Mouse (Mus musculus) liver, postnatal 0 days (tissue): ENCODE measurements around the gene Mgam. TPM values are rescaled to one million over a fixed set of nuclear protein-coding genes. Genes with fewer than 3 reads are reported as not detected.
"Not testable (repeated sequence)": the region's sequence is repeated elsewhere in the genome, so short reads cannot be mapped to it uniquely, and the experiment has no call there.

ENCODE experiments used
- ATAC-seq: fragments of 200-750 bp; cut with Nextera tagmentation; 2 replicates; pipeline ENCODE4 v1.8.0; 2017; ENCODE audit warnings: mild to moderate bottlenecking, moderate library complexity
- DNase-seq: peaks from one replicate; pipeline ENCODE4 v3.0.0-alpha.2; 2016
- H3K27ac ChIP-seq: fragments of 300-500 bp; sonication (generic); 2 replicates; pipeline ENCODE4 v1.5.1; 2014; ENCODE audit warnings: antibody characterized with exemption, moderate library complexity, mild to moderate bottlenecking, low read depth
- H3K27me3 ChIP-seq: fragments of 300-500 bp; sonication (generic); 2 replicates; pipeline ENCODE4 v1.6.1; 2014; ENCODE audit warnings: low read length, control low read depth, mixed read lengths; ENCODE audit not compliant: insufficient read depth
- H3K36me3 ChIP-seq: fragments of 300-500 bp; sonication (generic); replicated peaks from 2 replicates; pipeline ENCODE4 v1.6.1; 2014; ENCODE audit warnings: mild to moderate bottlenecking, control low read depth, low read length, moderate library complexity, mixed read lengths; ENCODE audit not compliant: insufficient read depth
- H3K4me1 ChIP-seq: fragments of 300-500 bp; sonication (generic); 2 replicates; pipeline ENCODE4 v1.6.1; 2014; ENCODE audit warnings: antibody characterized with exemption, mild to moderate bottlenecking, control low read depth; ENCODE audit not compliant: insufficient read depth
- H3K4me2 ChIP-seq: fragments of 300-500 bp; sonication (generic); 2 replicates; pipeline ENCODE4 v1.6.1; 2014; ENCODE audit warnings: low read depth, mild to moderate bottlenecking, low read length, moderate library complexity, mixed read lengths
- H3K4me3 ChIP-seq: fragments of 300-500 bp; sonication (generic); 2 replicates; pipeline ENCODE4 v1.5.1; 2014; ENCODE audit warnings: low read depth, low read length
- H3K9ac ChIP-seq: fragments of 300-500 bp; sonication (generic); replicated peaks from 2 replicates; pipeline ENCODE4 v1.6.1; 2014; ENCODE audit warnings: mild to moderate bottlenecking, moderate library complexity
- H3K9me3 ChIP-seq: fragments of 300-500 bp; sonication (generic); 2 replicates; pipeline ENCODE4 v1.6.1; 2016; ENCODE audit warnings: mild to moderate bottlenecking, control low read depth, low read length, mixed read lengths
- CTCF ChIP-seq: sonication (generic); IDR thresholded peaks from 2 replicates; pipeline ENCODE4 v1.5.1; 2016; ENCODE audit warnings: antibody characterized with exemption, low read depth
- EP300 ChIP-seq: IDR thresholded peaks from 2 replicates; pipeline ENCODE4 v1.6.1; 2016; ENCODE audit warnings: antibody characterized with exemption, low read depth, mild to moderate bottlenecking
- WGBS: fragments of 180-500 bp; shearing (Covaris S2); extraction: QIAGEN DNeasy Blood & Tissue Kit; methylation state at CpG from one replicate; pipeline ENCODE4 v1.1.7; 2014; ENCODE audit not compliant: insufficient replicate concordance; 5-methylcytosine and 5-hydroxymethylcytosine counted together
- polyA plus RNA-seq: library from polyadenylated mRNA; unstranded; fragments of >200 nt; fragmentation: Nextera tagmentation; extraction: Ambion mirVana; gene quantifications from 2 replicates; pipeline ENCODE4 v1.2.1, GENCODE M21; 2015

The Mgam gene
- polyA plus RNA-seq, 1 experiment from 2014 or later: 3.1 TPM

DNA sequence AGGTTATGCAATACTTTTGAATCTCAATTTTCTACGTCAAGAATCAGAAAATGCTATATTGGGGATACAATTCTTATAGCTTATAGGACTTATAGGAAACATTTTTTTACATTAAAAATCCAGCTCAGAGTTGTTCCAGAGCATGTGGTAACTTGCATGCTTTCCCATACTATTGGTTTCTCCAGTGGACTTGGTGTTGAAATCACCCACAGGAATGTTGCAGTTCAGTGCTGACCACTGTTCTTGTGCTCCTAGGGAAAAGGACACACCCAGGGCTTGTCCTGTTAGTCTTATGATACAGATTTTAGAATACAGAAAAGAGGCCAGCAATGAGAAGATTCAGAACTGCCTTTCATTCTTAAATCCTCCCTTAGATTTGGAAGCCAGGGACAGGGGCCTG, 127.3 kb downstream of the Mgam start:
- Histone ChIP-seq H3K9me3 (no peaks in the 10 kb centered on the region), H3K4me3 (no peak overlapping the region), H3K36me3 (0 out of 2 replicates have a peak, but pooled peaks cover 2% of the 10 kb centered on the region), H3K4me1 (no peaks in the 10 kb centered on the region), H3K9ac (no peak overlapping the region), H3K4me2 (no peak overlapping the region), H3K27ac (no peak overlapping the region), H3K27me3 (no peaks in the 10 kb centered on the region)
- 66% methylated on average over 1 of the region's 1 CpGs for WGBS
- TF ChIP-seq EP300: no peak
- no peak for TF ChIP-seq CTCF
- ATAC-seq: no peak
- DNase-seq: no peak

DNA sequence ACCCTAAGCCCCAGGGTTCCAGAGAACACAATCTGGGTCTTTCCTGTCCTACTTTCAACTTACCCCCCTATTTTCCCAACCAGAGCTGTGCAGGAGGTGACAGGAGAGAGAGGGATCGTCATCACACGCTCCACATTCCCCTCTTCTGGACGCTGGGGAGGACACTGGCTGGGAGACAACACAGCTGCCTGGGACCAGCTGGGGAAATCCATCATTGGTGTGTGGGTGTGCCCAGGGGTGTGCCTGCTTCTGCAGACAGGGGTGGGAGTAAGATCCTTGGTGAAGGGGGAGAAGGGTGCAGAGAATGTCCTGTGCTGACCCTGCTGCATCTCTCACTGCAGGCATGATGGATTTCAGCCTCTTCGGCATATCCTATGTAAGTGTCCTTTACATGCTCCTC, 128.7 kb downstream of the Mgam start:
- not testable (repeated sequence) for H3K27me3 ChIP-seq, H3K9ac ChIP-seq, ATAC-seq, H3K36me3 ChIP-seq, H3K27ac ChIP-seq, H3K4me3 ChIP-seq, H3K9me3 ChIP-seq, H3K4me2 ChIP-seq, DNase-seq, H3K4me1 ChIP-seq
- WGBS: 70% methylated on average over 3 of the region's 4 CpGs

DNA sequence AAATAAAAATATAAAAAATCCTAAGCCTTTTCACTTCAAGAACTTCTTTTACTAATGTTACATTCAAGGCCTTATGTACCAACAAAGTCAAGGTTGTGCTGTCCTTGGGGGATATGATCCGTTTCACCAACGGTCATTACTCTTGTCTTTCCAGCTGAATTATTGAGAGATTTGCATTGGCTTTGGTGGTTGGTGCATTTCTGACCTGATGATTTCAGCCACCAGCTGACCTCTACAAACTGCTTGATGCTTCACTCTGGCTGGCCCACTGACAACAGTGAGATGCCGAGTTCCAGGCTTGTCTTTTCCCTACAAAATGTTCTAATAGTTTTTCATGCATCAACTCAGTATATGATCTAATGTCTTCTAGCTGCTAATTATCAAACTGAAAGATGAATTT, 146.0 kb downstream of the Mgam start:
- Histone ChIP-seq H3K9me3 (no peaks in the 10 kb centered on the region), H3K27me3 (no peaks in the 10 kb centered on the region), H3K4me2 (no peak overlapping the region), H3K27ac (no peak overlapping the region), H3K4me3 (no peak overlapping the region), H3K9ac (no peak overlapping the region), H3K4me1 (no peaks in the 10 kb centered on the region), H3K36me3 (no peaks in the 10 kb centered on the region)
- TF ChIP-seq CTCF (no peak), EP300 (no peak)
- no peak for ATAC-seq
- WGBS: 71% methylated on average over 3 of the region's 3 CpGs
- DNase-seq: no peak

DNA sequence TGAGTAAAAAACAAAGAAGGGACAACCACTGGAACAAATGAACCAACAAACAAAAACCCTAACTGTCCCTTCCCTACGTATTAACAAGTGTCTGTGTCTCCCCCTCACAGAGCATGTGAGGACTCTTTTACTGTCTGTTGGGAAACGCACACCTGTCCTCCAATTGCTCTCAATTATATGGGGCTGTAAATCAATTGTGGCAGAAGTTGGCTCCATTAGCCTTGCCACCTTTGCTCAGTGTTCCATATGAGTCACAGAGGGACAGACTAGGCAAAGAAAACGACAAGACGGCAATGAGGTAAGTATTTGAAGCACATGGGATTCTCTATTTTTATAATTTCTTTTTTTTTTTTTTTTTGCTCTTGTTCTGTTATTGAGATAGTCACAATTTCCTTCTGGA, 149.8 kb downstream of the Mgam start:
- H3K36me3 ChIP-seq: no peaks in the 10 kb centered on the region
- H3K4me3 ChIP-seq: no peak overlapping the region
- TF ChIP-seq EP300: no peak
- TF ChIP-seq CTCF: no peak
- no peaks in the 10 kb centered on the region for H3K27me3 ChIP-seq
- H3K27ac ChIP-seq: no peak overlapping the region
- 71% methylated on average over 4 of the region's 4 CpGs for WGBS
- H3K9me3 ChIP-seq: no peaks in the 10 kb centered on the region
- no peak overlapping the region for H3K9ac ChIP-seq
- no peak for ATAC-seq
- 0 out of 2 replicates have a peak, but pooled peaks cover 4% of the 10 kb centered on the region for H3K4me1 ChIP-seq
- H3K4me2 ChIP-seq: no peak overlapping the region
- no peak for DNase-seq

DNA sequence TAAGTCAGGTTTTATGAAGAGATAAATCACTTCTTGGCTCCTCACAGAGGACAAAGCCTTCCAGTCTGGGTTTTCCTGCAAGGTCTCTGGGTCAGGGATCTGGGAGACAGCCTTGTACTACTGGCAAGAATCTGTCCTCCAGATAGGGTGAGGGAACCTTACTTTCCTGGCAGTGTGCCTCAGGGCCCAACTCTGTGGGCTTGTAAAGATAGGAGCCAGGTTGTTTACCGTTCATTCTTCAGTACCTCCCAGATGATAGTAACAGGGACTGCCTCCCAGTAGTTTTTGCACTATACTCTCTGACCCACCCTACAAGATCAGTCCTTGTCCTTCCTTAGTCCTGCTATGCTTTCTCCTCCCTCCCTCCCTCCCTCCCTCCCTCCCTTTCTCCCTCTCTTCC, 155.0 kb downstream of the Mgam start:
- Histone ChIP-seq H3K4me1 (0 out of 2 replicates have a peak, but pooled peaks cover 4% of the 10 kb centered on the region), H3K9ac (no peak overlapping the region), H3K9me3 (no peaks in the 10 kb centered on the region), H3K27me3 (no peaks in the 10 kb centered on the region), H3K27ac (no peak overlapping the region), H3K36me3 (no peaks in the 10 kb centered on the region), H3K4me3 (no peak overlapping the region), H3K4me2 (no peak overlapping the region)
- 80% methylated on average over 1 of the region's 1 CpGs for WGBS
- no peak for DNase-seq
- TF ChIP-seq CTCF (no peak), EP300 (no peak)
- no peak for ATAC-seq

DNA sequence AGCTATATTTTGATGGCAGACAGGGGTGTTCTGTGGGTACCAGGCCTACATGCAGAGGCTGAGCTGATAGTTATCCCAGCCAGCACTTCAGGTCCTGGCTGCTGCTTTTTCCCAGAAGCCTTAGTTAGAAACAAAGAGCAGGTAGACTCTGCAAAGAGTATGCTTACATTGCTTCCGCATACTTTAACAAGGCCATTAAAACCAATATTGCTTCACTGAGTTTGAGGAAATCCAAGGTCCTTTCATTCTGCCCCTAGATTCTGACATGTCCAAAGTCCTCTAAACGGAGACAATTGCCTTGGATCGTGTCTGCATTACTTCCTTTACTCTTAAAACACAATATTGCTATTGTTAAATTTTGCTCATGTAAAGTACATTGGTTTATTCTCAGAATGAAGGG, 155.7 kb downstream of the Mgam start:
- ATAC-seq: no peak
- H3K27ac ChIP-seq: no peak overlapping the region
- 69% methylated on average over 3 of the region's 3 CpGs for WGBS
- H3K27me3 ChIP-seq: no peaks in the 10 kb centered on the region
- no peak overlapping the region for H3K4me3 ChIP-seq
- no peaks in the 10 kb centered on the region for H3K9me3 ChIP-seq
- no peak for TF ChIP-seq CTCF
- no peak for TF ChIP-seq EP300
- no peaks in the 10 kb centered on the region for H3K36me3 ChIP-seq
- 0 out of 2 replicates have a peak, but pooled peaks cover 4% of the 10 kb centered on the region for H3K4me1 ChIP-seq
- DNase-seq: no peak
- H3K4me2 ChIP-seq: no peak overlapping the region
- no peak overlapping the region for H3K9ac ChIP-seq
